Mouse (Mus musculus) forebrain, embryonic 12.5 days (tissue): Measurements from ENCODE around the gene Srsf5. TPM values are rescaled to one million over a fixed set of nuclear protein-coding genes. Genes with fewer than 3 reads are reported as not detected.

Experiments
- ATAC-seq: fragments of 200-750 bp; cut with Nextera tagmentation; 2 replicates; pipeline ENCODE4 v1.8.0; 2017; ENCODE audit warnings: moderate TSS enrichment; ENCODE audit not compliant: low FRiP score
- H3K27ac ChIP-seq: fragments of 300-500 bp; sonication (generic); 2 replicates; pipeline ENCODE4 v1.5.1; 2016; ENCODE audit warnings: mild to moderate bottlenecking
- H3K27me3 ChIP-seq: fragments of 300-500 bp; sonication (generic); 2 replicates; pipeline ENCODE4 v1.6.1; 2016; ENCODE audit warnings: mild to moderate bottlenecking
- H3K36me3 ChIP-seq: fragments of 300-500 bp; sonication (generic); replicated peaks from 2 replicates; pipeline ENCODE4 v1.6.1; 2016; ENCODE audit warnings: mild to moderate bottlenecking
- H3K4me1 ChIP-seq: fragments of 300-500 bp; sonication (generic); 2 replicates; pipeline ENCODE4 v1.6.1; 2016
- H3K4me2 ChIP-seq: fragments of 300-500 bp; sonication (generic); 2 replicates; pipeline ENCODE4 v1.6.1; 2016; ENCODE audit warnings: mild to moderate bottlenecking, moderate library complexity
- H3K4me3 ChIP-seq: fragments of 300-500 bp; sonication (generic); replicated peaks from 2 replicates; pipeline ENCODE4 v1.5.1; 2016; ENCODE audit warnings: mild to moderate bottlenecking
- H3K9ac ChIP-seq: fragments of 300-500 bp; sonication (generic); 2 replicates; pipeline ENCODE4 v1.6.1; 2016; ENCODE audit warnings: mild to moderate bottlenecking
- H3K9me3 ChIP-seq: fragments of 300-500 bp; sonication (generic); 2 replicates; pipeline ENCODE4 v1.6.1; 2016
- WGBS: fragments of 180-500 bp; shearing (Covaris S2); methylation state at CpG from one replicate; pipeline ENCODE4 v1.1.7; 2016; 5-methylcytosine and 5-hydroxymethylcytosine counted together
- polyA plus RNA-seq: library from polyadenylated mRNA; unstranded; fragments of >200 nt; fragmentation: Nextera tagmentation; extraction: Ambion mirVana; gene quantifications from 2 replicates; pipeline ENCODE4 v1.2.1, GENCODE M21; 2016

Srsf5 gene
- polyA plus RNA-seq, 1 experiment from 2014 or later, result 656 TPM

GRCm38 (mm10) chr12:80951640-80952219 is 6.4 kb downstream of the Srsf5 start:
- no peak overlapping the region for H3K4me2 ChIP-seq
- H3K27ac ChIP-seq, result no peak overlapping the region
- no peak overlapping the region for H3K4me3 ChIP-seq
- peaks cover 8% of the 10 kb centered on the region for H3K4me1 ChIP-seq
- WGBS, result 97% methylated on average over 3 of the region's 3 CpGs
- peaks cover 88% of the 10 kb centered on the region for H3K36me3 ChIP-seq
- H3K27me3 ChIP-seq, result no peaks in the 10 kb centered on the region
- no peaks in the 10 kb centered on the region for H3K9me3 ChIP-seq
- ATAC-seq, result no peak
- H3K9ac ChIP-seq, result no peak overlapping the region

DNA sequence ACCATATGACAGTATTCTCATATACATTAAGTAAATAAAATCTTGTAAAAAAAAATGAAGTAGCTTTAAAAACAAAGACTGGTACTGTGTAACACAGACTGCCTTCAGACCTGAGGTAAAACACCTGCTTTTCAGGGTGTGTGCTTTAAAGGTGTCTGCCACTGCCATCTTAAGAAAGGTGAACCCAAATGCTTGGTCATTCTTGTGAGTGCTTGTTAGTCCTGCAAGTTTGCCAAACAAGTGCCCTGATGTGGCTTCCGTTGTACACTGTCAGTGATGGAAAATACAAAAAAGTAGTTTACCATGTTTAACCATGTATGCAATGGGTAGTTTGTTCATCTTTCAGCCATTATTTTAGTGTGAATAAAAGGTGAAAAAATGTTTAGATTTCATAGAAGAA is 7.2 kb downstream of the Srsf5 start:
- Histone ChIP-seq H3K9ac (no peak overlapping the region), H3K4me2 (no peak overlapping the region), H3K4me3 (no peak overlapping the region), H3K4me1 (no peaks in the 10 kb centered on the region), H3K27me3 (no peaks in the 10 kb centered on the region), H3K27ac (no peak overlapping the region), H3K36me3 (peaks cover 88% of the 10 kb centered on the region), H3K9me3 (no peaks in the 10 kb centered on the region)
- ATAC-seq, result no peak
- 100% methylated on average over 1 of the region's 1 CpGs for WGBS

DNA sequence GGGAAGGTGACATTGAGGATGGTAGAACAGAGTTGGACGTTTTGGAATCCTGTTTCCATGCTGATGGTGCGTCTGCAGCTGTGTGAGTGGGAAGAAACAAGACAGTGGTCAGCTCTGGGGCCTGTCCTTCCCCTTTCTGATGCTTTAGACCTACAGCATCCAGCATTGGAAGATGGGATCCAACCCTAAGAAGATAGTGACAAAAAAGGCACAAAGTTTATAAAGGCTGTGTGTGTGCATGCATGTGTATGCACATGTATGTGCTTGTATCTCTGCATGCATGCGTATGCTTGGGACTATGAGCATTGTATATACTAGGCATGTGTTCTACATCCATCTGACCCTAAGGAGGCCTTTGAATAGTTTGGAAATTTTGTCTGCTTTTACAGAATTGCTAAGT is 10.7 kb downstream of the Srsf5 start:
- no peak for ATAC-seq
- H3K36me3 ChIP-seq, result peaks cover 83% of the 10 kb centered on the region
- no peak overlapping the region for H3K4me2 ChIP-seq
- no peaks in the 10 kb centered on the region for H3K27me3 ChIP-seq
- H3K27ac ChIP-seq, result no peak overlapping the region
- no peaks in the 10 kb centered on the region for H3K9me3 ChIP-seq
- H3K4me1 ChIP-seq, result no peaks in the 10 kb centered on the region
- 92% methylated on average over 3 of the region's 3 CpGs for WGBS
- no peak overlapping the region for H3K4me3 ChIP-seq
- no peak overlapping the region for H3K9ac ChIP-seq

GRCm38 (mm10) chr12:80957961-80958360 is 12.7 kb downstream of the Srsf5 start:
- H3K27ac ChIP-seq, result no peak overlapping the region
- no peak overlapping the region for H3K4me3 ChIP-seq
- 86% methylated on average over 4 of the region's 4 CpGs for WGBS
- no peak overlapping the region for H3K9ac ChIP-seq
- H3K36me3 ChIP-seq, result peaks cover 63% of the 10 kb centered on the region
- ATAC-seq, result no peak
- H3K4me1 ChIP-seq, result no peaks in the 10 kb centered on the region
- no peak overlapping the region for H3K4me2 ChIP-seq
- H3K27me3 ChIP-seq, result no peaks in the 10 kb centered on the region
- H3K9me3 ChIP-seq, result no peaks in the 10 kb centered on the region

DNA sequence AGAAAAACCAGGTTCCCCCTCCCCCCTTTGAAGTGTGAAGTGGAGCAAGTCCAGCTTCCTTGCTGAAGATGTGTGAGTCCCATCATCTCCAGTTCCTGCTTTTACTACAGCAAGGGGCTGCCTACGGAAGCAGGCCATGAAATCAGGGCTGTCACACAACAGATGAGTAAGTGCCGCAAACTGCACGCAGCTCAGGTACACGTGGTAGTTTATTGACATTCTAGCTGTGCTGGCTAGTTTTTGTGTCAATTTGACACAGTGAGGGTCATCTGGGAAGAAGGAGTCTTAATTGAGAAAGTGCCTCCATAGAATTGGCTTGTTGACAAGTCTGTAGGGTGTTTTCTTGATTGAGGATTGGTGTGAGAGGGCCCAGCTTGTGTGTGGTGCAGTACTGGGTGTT is 17.3 kb downstream of the Srsf5 start:
- Histone ChIP-seq H3K36me3 (peaks cover 18% of the 10 kb centered on the region), H3K27ac (no peak overlapping the region), H3K4me2 (no peak overlapping the region), H3K27me3 (no peaks in the 10 kb centered on the region), H3K9ac (no peak overlapping the region), H3K4me1 (no peaks in the 10 kb centered on the region), H3K4me3 (no peak overlapping the region), H3K9me3 (no peaks in the 10 kb centered on the region)
- 88% methylated on average over 4 of the region's 4 CpGs for WGBS
- ATAC-seq, result no peak

DNA sequence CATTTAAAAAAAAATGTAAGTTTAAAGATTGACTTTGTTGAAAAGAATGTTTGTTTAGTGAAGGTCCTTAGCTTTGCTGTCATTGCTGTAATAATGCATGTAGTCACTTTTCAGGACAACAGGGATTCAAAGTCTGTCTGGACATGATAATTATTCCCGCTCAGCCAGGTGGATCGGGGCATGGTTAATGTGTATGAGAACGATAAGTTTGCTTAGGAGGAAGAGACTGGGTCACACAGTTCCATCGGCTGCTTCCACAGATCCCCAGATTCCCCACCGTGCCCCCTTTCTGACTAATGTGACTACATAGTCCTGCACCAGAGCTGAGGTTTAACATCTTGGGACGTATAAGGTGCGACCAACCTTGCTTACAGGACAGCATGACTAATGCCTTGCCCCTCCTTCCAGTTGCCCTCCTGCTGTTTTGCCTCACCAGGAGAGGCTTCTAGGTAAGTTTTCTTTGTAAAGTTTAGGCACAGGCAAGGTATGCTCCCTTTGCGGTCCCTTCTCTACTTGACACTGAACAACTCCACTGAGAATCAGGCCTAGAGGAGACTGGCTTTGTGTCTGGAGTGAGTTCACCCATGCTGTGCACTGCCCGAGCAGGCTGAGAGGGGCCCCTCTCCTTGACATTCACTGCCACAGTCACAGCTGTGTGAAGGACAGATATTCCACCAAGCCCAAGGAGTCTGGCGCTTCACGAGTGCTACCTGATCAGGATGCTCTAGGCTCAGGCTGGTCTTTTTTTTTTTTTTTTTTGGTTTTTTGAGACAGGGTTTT is 20.9 kb downstream of the Srsf5 start:
- H3K4me3 ChIP-seq, result no peak overlapping the region
- no peak overlapping the region for H3K9ac ChIP-seq
- H3K27me3 ChIP-seq, result no peaks in the 10 kb centered on the region
- no peaks in the 10 kb centered on the region for H3K36me3 ChIP-seq
- ATAC-seq, result no peak
- H3K9me3 ChIP-seq, result no peaks in the 10 kb centered on the region
- no peaks in the 10 kb centered on the region for H3K4me1 ChIP-seq
- 83% methylated on average over 11 of the region's 11 CpGs for WGBS
- no peak overlapping the region for H3K27ac ChIP-seq
- no peak overlapping the region for H3K4me2 ChIP-seq

- H3K36me3 ChIP-seq, result no peaks in the 10 kb centered on the region
- H3K27ac ChIP-seq, result no peak overlapping the region
- ATAC-seq, result no peak
- 89% methylated on average over 9 of the region's 9 CpGs for WGBS
- no peaks in the 10 kb centered on the region for H3K9me3 ChIP-seq
- H3K4me2 ChIP-seq, result no peak overlapping the region
- H3K4me1 ChIP-seq, result no peaks in the 10 kb centered on the region
- no peaks in the 10 kb centered on the region for H3K27me3 ChIP-seq
- H3K4me3 ChIP-seq, result no peak overlapping the region
- no peak overlapping the region for H3K9ac ChIP-seq
Measured at GRCm38 (mm10) chr12:80967918-80968317, 22.6 kb downstream of the Srsf5 start.

DNA sequence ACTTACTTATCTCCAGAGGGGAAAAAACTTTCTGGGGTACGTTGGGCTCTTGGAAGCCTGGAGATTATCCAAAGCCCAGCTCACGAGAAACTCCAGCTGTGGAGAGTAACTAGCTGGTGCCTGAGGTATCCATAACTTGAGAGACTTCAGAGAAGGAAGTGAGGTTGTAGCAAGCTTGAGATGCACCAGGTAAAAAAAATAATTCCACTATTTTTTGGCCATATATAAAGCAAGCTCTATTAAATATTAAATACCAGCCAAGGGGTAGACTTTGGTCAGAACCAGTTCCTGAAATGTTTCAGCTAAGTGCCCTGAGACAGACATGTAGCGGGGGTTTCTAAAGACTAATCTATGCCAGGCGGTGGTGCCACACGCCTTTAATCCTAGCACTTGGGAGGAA is 23.3 kb downstream of the Srsf5 start, which contains the start of gene Slc10a1:
TSS of gene Slc10a1 (minus strand) at position 101 of the 400 bp plus-strand sequence.
- Histone ChIP-seq H3K36me3 (no peaks in the 10 kb centered on the region), H3K27ac (no peak within 1 kb of the TSS), H3K4me1 (no peaks in the 10 kb centered on the region), H3K4me2 (no peak within 1 kb of the TSS), H3K27me3 (no peaks in the 10 kb centered on the region), H3K4me3 (no peak within 1 kb of the TSS), H3K9ac (no peak within 1 kb of the TSS), H3K9me3 (no peaks in the 10 kb centered on the region)
- WGBS, result 92% methylated on average over 5 of the region's 5 CpGs
- no peak for ATAC-seq

- no peaks in the 10 kb centered on the region for H3K4me1 ChIP-seq
- ATAC-seq, result no peak
- no peak overlapping the region for H3K4me3 ChIP-seq
- H3K36me3 ChIP-seq, result no peaks in the 10 kb centered on the region
- H3K9me3 ChIP-seq, result no peaks in the 10 kb centered on the region
- H3K27ac ChIP-seq, result no peak overlapping the region
- H3K4me2 ChIP-seq, result no peak overlapping the region
- H3K27me3 ChIP-seq, result no peaks in the 10 kb centered on the region
- no peak overlapping the region for H3K9ac ChIP-seq
- 73% methylated on average over 8 of the region's 8 CpGs for WGBS
Measured at GRCm38 (mm10) chr12:80970181-80970705, 24.9 kb downstream of the Srsf5 start.

DNA sequence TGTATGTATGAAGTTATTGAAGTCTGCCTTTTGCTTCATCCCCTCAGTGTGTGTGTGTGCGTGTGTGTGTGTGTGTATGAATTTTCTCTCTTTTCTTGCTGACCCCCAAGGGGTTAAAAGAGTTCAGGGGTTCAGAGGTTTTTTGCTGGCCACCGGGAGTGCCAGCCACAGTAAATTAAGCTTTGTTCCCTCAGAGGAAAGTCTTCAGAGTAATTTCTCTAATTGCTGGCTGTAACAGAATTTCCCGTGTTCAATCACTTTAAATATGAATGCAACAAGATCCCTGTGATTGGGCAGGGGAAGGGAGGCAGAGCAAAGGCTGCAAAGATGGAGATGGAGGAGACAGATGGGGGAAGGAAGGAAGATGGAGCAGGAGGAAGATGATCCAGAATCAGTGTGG is 26.5 kb downstream of the Srsf5 start:
- H3K27ac ChIP-seq, result no peak overlapping the region
- no peak for ATAC-seq
- no peak overlapping the region for H3K4me2 ChIP-seq
- WGBS, result 31% methylated on average over 3 of the region's 3 CpGs
- no peak overlapping the region for H3K4me3 ChIP-seq
- H3K4me1 ChIP-seq, result no peaks in the 10 kb centered on the region
- no peaks in the 10 kb centered on the region for H3K27me3 ChIP-seq
- no peaks in the 10 kb centered on the region for H3K36me3 ChIP-seq
- no peaks in the 10 kb centered on the region for H3K9me3 ChIP-seq
- H3K9ac ChIP-seq, result no peak overlapping the region

DNA sequence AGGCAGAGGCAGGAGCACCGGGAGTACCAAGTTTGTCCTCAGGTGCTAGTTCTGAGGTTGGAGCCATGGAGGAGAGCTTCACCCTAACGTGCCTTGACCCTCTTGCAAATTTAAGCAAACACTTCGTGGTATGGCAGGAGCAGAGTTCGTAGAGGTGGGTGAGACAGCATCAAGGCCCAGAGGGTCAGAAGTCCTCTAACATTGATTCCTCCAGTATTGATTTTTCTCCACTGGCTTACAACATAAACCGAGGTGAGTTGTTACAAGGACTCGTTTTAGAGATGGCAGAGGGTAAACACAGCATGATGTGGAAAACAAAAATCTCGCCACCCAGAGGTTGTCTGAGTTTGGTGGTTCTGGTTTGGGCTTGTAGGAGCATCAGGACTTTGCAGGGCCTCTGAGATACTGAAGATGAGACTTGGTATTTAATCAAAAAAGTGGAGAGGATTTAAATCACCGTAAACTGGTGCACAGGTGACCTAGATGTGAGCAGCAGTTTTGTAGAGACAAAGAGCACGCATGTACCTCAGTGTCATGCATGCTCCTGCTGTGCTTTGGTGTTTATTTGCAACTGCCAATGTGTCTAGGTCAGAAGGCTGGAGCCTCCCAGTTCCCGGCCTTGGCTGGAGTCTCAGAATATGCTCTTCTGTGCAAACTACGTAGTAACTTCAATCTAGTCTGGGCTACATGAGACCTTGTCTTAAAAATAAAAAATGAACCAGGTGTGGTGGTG is 30.8 kb downstream of the Srsf5 start:
- H3K4me1 ChIP-seq, result no peaks in the 10 kb centered on the region
- H3K4me2 ChIP-seq, result no peak overlapping the region
- 90% methylated on average over 11 of the region's 11 CpGs for WGBS
- no peak overlapping the region for H3K4me3 ChIP-seq
- no peak overlapping the region for H3K9ac ChIP-seq
- ATAC-seq, result no peak
- no peaks in the 10 kb centered on the region for H3K27me3 ChIP-seq
- H3K9me3 ChIP-seq, result no peaks in the 10 kb centered on the region
- H3K27ac ChIP-seq, result no peak overlapping the region
- no peaks in the 10 kb centered on the region for H3K36me3 ChIP-seq

DNA sequence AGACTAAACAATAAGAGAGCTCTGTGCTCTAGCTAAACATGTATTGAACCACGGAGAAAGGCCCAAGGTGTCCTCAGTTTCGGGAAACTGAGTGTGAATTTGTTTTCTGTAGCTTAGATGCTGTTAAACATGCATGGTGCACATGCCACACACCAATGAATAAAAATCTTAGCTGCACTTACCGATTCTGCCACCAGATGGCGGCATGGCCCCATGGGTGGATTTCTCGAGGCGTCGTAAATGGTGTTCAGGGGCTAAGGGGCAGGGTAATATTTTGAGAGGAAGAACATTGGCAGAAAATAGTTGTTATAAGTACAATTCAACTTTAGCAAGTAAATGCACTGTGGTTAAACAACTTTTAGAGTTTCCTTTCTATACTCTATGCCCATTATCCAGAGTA is 37.0 kb downstream of the Srsf5 start:
- Histone ChIP-seq H3K9me3 (no peaks in the 10 kb centered on the region), H3K4me1 (no peaks in the 10 kb centered on the region), H3K36me3 (no peaks in the 10 kb centered on the region), H3K27ac (no peak overlapping the region), H3K9ac (no peak overlapping the region), H3K27me3 (no peaks in the 10 kb centered on the region), H3K4me2 (no peak overlapping the region), H3K4me3 (no peak overlapping the region)
- ATAC-seq, result no peak
- 1% methylated on average over 7 of the region's 7 CpGs for WGBS
